Mouse (Mus musculus) spleen, embryonic (tissue): Measurements from ENCODE around the gene Psmd13.

Source experiments
- CTCF ChIA-PET: fragments of 350-600 bp; sonication (Branson Sonifier 250); formaldehyde crosslinking; loops from one replicate; lab custom pipeline; 2022; lab: Charles Lee

Psmd13 gene

GRCm38 (mm10) chr7:140903212-140903611 is 21.4 kb downstream of the Psmd13 start:
- CTCF ChIA-PET: interaction anchor here (0.8 to 2.0 kb wide), 5 partner anchors 56 to 149 kb away, joined by 3 to 8 read pairs (median 6); partner anchors contain the start of genes Odf3 and Scgb1c1

GRCm38 (mm10) chr7:140905642-140906081 is 23.9 kb downstream of the Psmd13 start:
- CTCF ChIA-PET: interaction anchor here (0.7 to 0.9 kb wide), 2 partner anchors 10 to 60 kb away, joined by 4 to 5 read pairs; partner anchors contain the start of gene Scgb1c1

GRCm38 (mm10) chr7:140907131-140907530 is 25.4 kb downstream of the Psmd13 start:
- CTCF ChIA-PET: interaction anchor here (3.1 kb wide), 1 partner anchor 141 kb away, joined by 21 read pairs; no protein-coding TSS in a partner anchor

- CTCF ChIA-PET: interaction anchor here (1.2 to 3.1 kb wide), 3 partner anchors 14 to 165 kb away, joined by 3 to 21 read pairs (median 3); no protein-coding TSS in a partner anchor
Observed at GRCm38 (mm10) chr7:140907697-140908096, 25.9 kb downstream of the Psmd13 start.

- CTCF ChIA-PET: interaction anchor here (1.2 to 3.1 kb wide), 3 partner anchors 14 to 164 kb away, joined by 3 to 21 read pairs (median 3); no protein-coding TSS in a partner anchor
Observed at GRCm38 (mm10) chr7:140908181-140908580, 26.4 kb downstream of the Psmd13 start.

GRCm38 (mm10) chr7:140908634-140909107 is 26.9 kb downstream of the Psmd13 start:
- CTCF ChIA-PET: interaction anchor here (0.6 to 3.1 kb wide), 6 partner anchors 13 to 177 kb away, joined by 3 to 21 read pairs (median 3); no protein-coding TSS in a partner anchor

GRCm38 (mm10) chr7:140912293-140912692 is 30.5 kb downstream of the Psmd13 start:
- CTCF ChIA-PET: no interaction called here

- CTCF ChIA-PET: interaction anchor here (0.7 kb wide), 1 partner anchor 133 kb away, joined by 7 read pairs; no protein-coding TSS in a partner anchor
Observed at GRCm38 (mm10) chr7:140912846-140913482, 31.2 kb downstream of the Psmd13 start.

GRCm38 (mm10) chr7:140914031-140914690 is 32.4 kb downstream of the Psmd13 start:
- CTCF ChIA-PET: no interaction called here

- CTCF ChIA-PET: interaction anchor here (0.6 kb wide), 1 partner anchor 228 kb away, joined by 6 read pairs; no protein-coding TSS in a partner anchor
Observed at GRCm38 (mm10) chr7:140919911-140920310, 38.1 kb downstream of the Psmd13 start.

- CTCF ChIA-PET: interaction anchor here (0.6 kb wide), 1 partner anchor 263 kb away, joined by 4 read pairs; no protein-coding TSS in a partner anchor
Observed at GRCm38 (mm10) chr7:140920418-140921029, 38.8 kb downstream of the Psmd13 start, which contains the start of gene Nlrp6. Nlrp6 (plus strand) TSS chr7:140920902.

GRCm38 (mm10) chr7:140921225-140921975 is 39.6 kb downstream of the Psmd13 start:
- CTCF ChIA-PET: interaction anchor here (0.6 to 0.7 kb wide), 2 partner anchors 13 to 262 kb away, joined by 3 to 4 read pairs; no protein-coding TSS in a partner anchor

- CTCF ChIA-PET: no interaction called here
Observed at GRCm38 (mm10) chr7:140922398-140923069, 40.8 kb downstream of the Psmd13 start.

GRCm38 (mm10) chr7:140923070-140923775 is 41.5 kb downstream of the Psmd13 start:
- CTCF ChIA-PET: no interaction called here

- CTCF ChIA-PET: interaction anchor here (0.6 kb wide), 1 partner anchor 10 kb away, joined by 14 read pairs; no protein-coding TSS in a partner anchor
Observed at GRCm38 (mm10) chr7:140927181-140927580, 45.4 kb downstream of the Psmd13 start.

GRCm38 (mm10) chr7:140938436-140938835 is 56.7 kb downstream of the Psmd13 start:
- CTCF ChIA-PET: no interaction called here

GRCm38 (mm10) chr7:140938896-140939295 is 57.1 kb downstream of the Psmd13 start:
- CTCF ChIA-PET: no interaction called here

- CTCF ChIA-PET: no interaction called here
Observed at GRCm38 (mm10) chr7:140939669-140940171, 58.0 kb downstream of the Psmd13 start.
